9 mouse cellular contexts compared by ENCODE assay signal in genomic region chr2:154223265-154223916, GRCm38 (mm10). TPM values are rescaled to one million over a fixed set of nuclear protein-coding genes. Genes with fewer than 3 reads are reported as not detected.
DNase-seq lines count a peak whose midpoint lies in the region; ATAC-seq and TF ChIP-seq lines count a peak whose summit lies in the region.
"Had no signal": no experiment of that assay in that cellular context is flagged by ENCODE, and none has a peak within 500 bp of the region (broad histone marks: within the 10 kb centered on the region; RNA-seq: fewer than 3 reads in every experiment).

Gene Bpifb5, plus strand, starts transcription at chr2:154223742.

- no peaks in the 10 kb centered on the region for H3K36me3 ChIP-seq in embryonic facial prominence, embryonic 15.5 days
- H3K36me3 ChIP-seq in hindbrain, postnatal 0 days (ENCODE audit: insufficient read depth, low read length), result no peaks in the 10 kb centered on the region
- H3K36me3 ChIP-seq in lung, embryonic 14.5 days (ENCODE audit: insufficient read depth), result no peaks in the 10 kb centered on the region

- peak; percentile 26 to 38 for DNase-seq in heart, adult 18-20 months
- no peak for DNase-seq in heart, adult 8-10 months (ENCODE audit: low spot score)
- DNase-seq in hindbrain, postnatal 0 days (ENCODE audit: low spot score), result peak; percentile 90
- DNase-seq in lung, embryonic 14.5 days, result peak; percentile 73
- DNase-seq in retina, embryonic 14.5 days (ENCODE audit: low spot score), result peak; percentile 60
- DNase-seq in ovary, postnatal 10 days (ENCODE audit: low spot score), result no peak
- DNase-seq in thymus, postnatal 14 days, result no peak

- peak; percentile 63 for ATAC-seq in embryonic facial prominence, embryonic 15.5 days (ENCODE audit: insufficient number of reproducible peaks, low FRiP score, low TSS enrichment, low read depth)
- peak; percentile 93 for ATAC-seq in hindbrain, postnatal 0 days
- ATAC-seq in lung, embryonic 14.5 days (ENCODE audit: insufficient read depth), result peak; percentile 73

- peak within 1 kb of the TSS; percentile 51 for H3K27ac ChIP-seq in embryonic facial prominence, embryonic 15.5 days (replicated peaks)
- H3K27ac ChIP-seq in hindbrain, postnatal 0 days, result peak within 1 kb of the TSS; percentile 60; the same call in 1 of the 2 replicates
- peak within 1 kb of the TSS; percentile 54; the same call in 1 of the 2 replicates for H3K27ac ChIP-seq in lung, embryonic 14.5 days (ENCODE audit: low read depth)

- WGBS in embryonic facial prominence, embryonic 15.5 days, result 8% methylated on average over 14 of the region's 14 CpGs
- 6% methylated on average over 14 of the region's 14 CpGs for WGBS in hindbrain, postnatal 0 days
- WGBS in lung, embryonic 14.5 days, result 1% methylated on average over 14 of the region's 14 CpGs

- peaks cover 32% of the 10 kb centered on the region for H3K4me1 ChIP-seq in embryonic facial prominence, embryonic 15.5 days
- H3K4me1 ChIP-seq in hindbrain, postnatal 0 days (ENCODE audit: insufficient read depth, low read length), result peaks cover 18% of the 10 kb centered on the region
- 0 out of 2 replicates have a peak, but pooled peaks cover 10% of the 10 kb centered on the region for H3K4me1 ChIP-seq in lung, embryonic 14.5 days (ENCODE audit: insufficient read depth)

- H3K9ac ChIP-seq in embryonic facial prominence, embryonic 15.5 days, result no peak within 1 kb of the TSS
- H3K9ac ChIP-seq in hindbrain, postnatal 0 days (replicated peaks; ENCODE audit: low read length), result no peak within 1 kb of the TSS
- no peak within 1 kb of the TSS for H3K9ac ChIP-seq in lung, embryonic 14.5 days

- H3K4me2 ChIP-seq in embryonic facial prominence, embryonic 15.5 days (replicated peaks), result peak within 1 kb of the TSS; percentile 24
- 0 out of 2 replicates have a peak within 1 kb of the TSS, but pooled peaks have one; percentile 11 for H3K4me2 ChIP-seq in hindbrain, postnatal 0 days (ENCODE audit: low read depth, low read length)
- peak within 1 kb of the TSS; percentile 41 for H3K4me2 ChIP-seq in lung, embryonic 14.5 days

- H3K4me3 ChIP-seq in embryonic facial prominence, embryonic 15.5 days (replicated peaks), result no peak within 1 kb of the TSS
- H3K4me3 ChIP-seq in hindbrain, postnatal 0 days (ENCODE audit: low read length), result no peak within 1 kb of the TSS
- H3K4me3 ChIP-seq in lung, embryonic 14.5 days (ENCODE audit: low read depth, low read length), result no peak within 1 kb of the TSS

- H3K9me3 ChIP-seq in embryonic facial prominence, embryonic 15.5 days (replicated peaks), result no peaks in the 10 kb centered on the region
- no peaks in the 10 kb centered on the region for H3K9me3 ChIP-seq in hindbrain, postnatal 0 days (ENCODE audit: low read length)
- no peaks in the 10 kb centered on the region for H3K9me3 ChIP-seq in lung, embryonic 14.5 days (ENCODE audit: low read depth, low read length)

- TF ChIP-seq CTCF in hindbrain, postnatal 0 days (IDR thresholded peaks at IDR 0.05; ENCODE audit: low read depth), result no peak
- no peak for TF ChIP-seq CTCF in lung, embryonic 14.5 days (IDR thresholded peaks at IDR 0.05; ENCODE audit: low read depth)

- no peaks in the 10 kb centered on the region for H3K27me3 ChIP-seq in embryonic facial prominence, embryonic 15.5 days
- no peaks in the 10 kb centered on the region for H3K27me3 ChIP-seq in hindbrain, postnatal 0 days (ENCODE audit: insufficient read depth, low read length)
- no peaks in the 10 kb centered on the region for H3K27me3 ChIP-seq in lung, embryonic 14.5 days (ENCODE audit: insufficient read depth, low read length)

RNA-seq across cellular contexts. Expression of gene Bpifb5, which starts in this region (rescaled TPM):
- total RNA-seq in heart, adult 18-20 months (2021), result not detected
- not detected for total RNA-seq in heart, adult 8-10 months (2022)
- 0.96 and 1.2 TPM in 2 replicates for polyA plus RNA-seq in embryonic facial prominence, embryonic 15.5 days (2015; fragmentation: Nextera tagmentation; extraction: Ambion mirVana)
- total RNA-seq in hindbrain, postnatal 0 days (2014; rRNA removed), result 0.29 TPM in 1 of 2 replicates, not detected in the other
- 0.34 and 0.35 TPM in 2 replicates for polyA plus RNA-seq in hindbrain, postnatal 0 days (2015; fragmentation: Nextera tagmentation; extraction: Ambion mirVana)
- 1.4 and 2.0 TPM in 2 replicates for polyA plus RNA-seq in lung, embryonic 14.5 days (2014; fragmentation: Nextera tagmentation; extraction: Ambion mirVana)
- total RNA-seq: CH12.LX had no signal

Comparison
In these comparisons a context has a peak if more than half of its experiments do, and no peak if none do; other contexts are left out.
1. Peak in DNase-seq in heart, adult 18-20 months; RNA of the gene not detected or under 1 TPM.
2. Peak in DNase-seq, ATAC-seq, H3K27ac ChIP-seq and H3K4me2 ChIP-seq in hindbrain, postnatal 0 days; RNA of the gene not detected or under 1 TPM.
3. DNase-seq: peak in lung, embryonic 14.5 days (single experiment) and retina, embryonic 14.5 days (single experiment); none in heart, adult 8-10 months (single experiment), ovary, postnatal 10 days (single experiment) and thymus, postnatal 14 days (single experiment).
4. Peak in every context shown above with its lines, with median percentiles within 50 percentile points of each other: ATAC-seq, H3K27ac ChIP-seq and H3K4me2 ChIP-seq.